Mouse (Mus musculus) embryo, embryonic 10 days (tissue): ENCODE data around the gene Olfr1325.
"Not testable (repeated sequence)": the region's sequence is repeated elsewhere in the genome, so short reads cannot be mapped to it uniquely, and the experiment has no call there.

Experiments used
- DNase-seq: peaks from one replicate; pipeline ENCODE4 v3.0.0-alpha.2; 2015; ENCODE audit warnings: low spot score

Olfr1325 gene

DNA sequence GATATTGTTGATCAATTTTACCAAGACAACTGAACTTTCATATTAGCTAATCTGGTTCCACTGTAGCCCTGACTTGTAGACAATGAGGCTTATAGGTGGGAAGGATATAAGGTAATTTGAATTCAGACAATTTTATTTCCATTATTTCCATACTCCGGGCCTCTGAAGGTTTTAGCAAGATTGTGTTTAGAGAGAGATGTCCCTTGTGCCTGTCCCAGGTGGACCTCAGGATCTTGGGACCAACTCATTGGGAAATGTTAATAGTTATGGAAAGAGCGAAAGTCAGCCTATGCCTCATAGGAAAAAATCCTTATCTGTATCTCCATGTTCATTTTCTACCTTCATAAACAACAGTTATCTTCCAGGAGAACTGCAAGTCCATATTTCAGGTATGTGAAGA lies at the start of gene Olfr1325:
Gene Olfr1325, plus strand, starts transcription at position 301 of the 400 bp plus-strand sequence.
- DNase-seq, result no peak

DNA sequence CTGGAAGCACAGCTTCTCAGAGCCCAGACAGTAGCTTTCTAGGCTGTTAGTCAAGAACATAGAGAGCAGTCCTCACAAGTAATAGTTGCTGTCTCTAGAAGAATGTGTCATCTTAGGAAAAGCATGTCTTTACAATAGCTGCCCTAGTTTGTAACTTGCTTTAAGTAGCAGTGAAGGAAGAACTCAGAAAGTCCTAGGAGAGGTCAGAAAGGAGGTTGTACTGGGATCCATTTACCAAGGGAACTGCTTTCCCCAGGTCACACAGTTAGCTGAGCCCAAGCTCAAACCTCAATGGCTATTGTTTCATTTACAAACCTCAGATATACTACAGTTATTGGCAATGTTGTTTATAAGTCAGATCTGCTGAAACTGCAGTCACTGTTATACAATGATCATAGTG lies 17.7 kb upstream of the Olfr1325 start, which contains the start of gene Olfr1326-ps1:
Gene Olfr1326-ps1, minus strand, starts transcription at position 101 of the 400 bp plus-strand sequence.
- DNase-seq, result no peak

DNA sequence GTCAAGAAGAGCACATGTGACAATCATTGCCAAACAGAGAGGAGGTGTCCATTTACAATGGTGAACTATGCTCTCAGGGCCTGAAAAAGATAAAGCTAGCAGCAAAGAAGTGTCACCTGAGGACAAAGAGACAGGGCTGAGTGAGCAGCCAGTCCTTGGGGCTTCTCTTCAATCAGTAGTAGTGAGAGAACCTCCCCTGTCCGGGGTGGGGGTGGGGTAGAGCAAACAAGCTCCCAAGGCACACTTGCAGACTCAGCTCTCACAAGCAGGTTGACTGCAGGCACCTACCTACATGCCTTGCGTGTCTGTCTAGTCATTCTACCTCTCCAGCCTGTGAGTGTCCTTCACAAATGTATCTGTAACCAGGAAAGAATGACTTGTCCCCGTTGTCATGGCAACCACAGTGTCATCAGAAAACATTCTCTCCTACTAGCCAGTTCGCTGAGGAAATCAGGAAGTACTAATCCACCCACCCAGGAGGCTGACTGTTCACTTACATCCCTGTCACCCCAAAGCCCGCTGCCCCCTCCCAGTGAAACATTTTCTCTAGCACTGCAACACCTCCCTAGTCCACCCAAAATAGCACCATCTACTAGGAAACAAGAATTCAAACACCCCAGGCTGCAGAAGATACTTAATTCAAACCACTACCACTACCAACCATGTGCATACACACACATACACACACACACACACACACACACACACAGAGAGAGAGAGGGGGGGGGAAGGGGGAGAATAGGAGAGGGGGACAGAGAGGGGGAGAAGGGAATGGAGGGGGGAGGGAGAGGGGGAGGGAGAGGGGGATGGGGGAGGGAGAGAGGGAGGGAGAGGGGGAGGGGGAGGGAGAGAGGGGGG lies 53.2 kb downstream of the Olfr1325 start, which contains the start of gene Gm5640:
Gene Gm5640, minus strand, starts transcription at position 170 of the 858 bp plus-strand sequence.
- DNase-seq, result not testable (repeated sequence)

DNA sequence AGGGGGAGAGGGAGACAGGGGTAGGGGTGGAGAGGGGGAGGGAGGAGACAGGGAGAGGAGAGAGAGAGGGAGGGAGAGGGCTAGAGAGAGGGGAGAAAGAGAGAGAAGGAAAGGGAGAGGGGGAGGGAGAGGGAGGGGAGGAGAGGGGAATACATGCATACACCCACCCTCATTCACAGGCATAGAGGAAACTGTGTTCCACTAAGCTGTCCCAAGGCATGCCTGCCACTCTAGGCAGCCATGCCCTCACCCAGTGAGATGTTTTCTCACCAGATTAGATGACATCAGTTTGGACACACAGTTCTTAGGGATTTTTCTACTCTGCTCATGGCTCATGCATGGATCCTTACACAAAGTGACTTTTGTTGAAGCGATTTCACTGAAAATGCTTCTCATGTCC lies 53.9 kb downstream of the Olfr1325 start:
- not testable (repeated sequence) for DNase-seq
